Mouse (Mus musculus): ENCODE results near the gene Clic4. TPM values are rescaled to one million over a fixed set of nuclear protein-coding genes. Genes with fewer than 3 reads are reported as not detected.

Clic4 gene
- total RNA-seq, 4 experiments from 2014 or later, result 16.8 to 27.9 (median 18.1) TPM

DNA sequence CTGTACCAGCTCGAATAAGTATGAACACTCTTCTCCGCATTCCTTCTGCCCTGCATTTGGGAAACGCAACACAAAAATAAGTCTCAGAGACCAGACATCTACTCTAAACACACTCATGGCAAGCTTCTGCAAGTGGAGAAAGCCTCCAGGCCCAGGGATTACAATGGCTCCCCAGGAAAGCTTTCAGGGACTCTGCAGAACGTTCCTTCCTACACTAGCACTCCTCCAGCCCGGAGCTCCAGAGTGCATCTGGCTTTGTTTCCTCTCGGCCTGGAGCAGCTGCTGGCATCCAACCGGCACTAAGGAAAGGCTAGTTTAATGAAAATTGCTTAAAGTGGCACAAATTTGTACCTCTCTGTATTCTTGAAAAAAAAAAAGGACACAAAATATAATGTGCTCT, 14.1 kb downstream of the Clic4 start:
- no peak for DNase-seq (ENCODE audit: low spot score in 2 of 2)

DNA sequence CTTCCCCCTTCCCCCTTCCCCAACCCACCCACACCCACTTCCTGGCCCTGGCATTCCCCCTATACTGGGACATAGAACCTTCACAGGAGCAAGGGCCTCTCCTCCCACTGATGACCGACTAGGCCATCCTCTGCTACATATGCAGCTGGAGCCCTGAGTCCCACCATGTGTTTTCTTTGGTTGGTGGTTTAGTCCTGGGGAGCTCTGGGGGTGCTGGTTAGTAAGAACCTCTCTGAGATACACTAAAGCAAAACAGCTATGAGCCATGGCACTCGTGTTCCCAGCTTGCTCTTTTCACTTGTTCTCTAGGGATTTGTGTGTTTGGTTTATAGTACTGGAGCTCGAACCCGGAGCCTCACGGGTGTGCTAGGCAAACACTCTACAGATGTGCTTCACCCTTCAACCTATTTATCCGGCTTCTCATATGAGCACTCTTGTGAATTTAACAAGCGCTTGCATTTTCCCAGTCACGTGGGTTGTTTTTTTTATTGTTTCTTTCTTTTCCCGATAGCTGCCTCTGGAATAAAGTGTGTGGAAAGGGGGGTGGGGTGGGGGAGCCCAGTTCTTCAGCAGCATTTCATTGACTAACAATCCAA, 14.6 kb downstream of the Clic4 start:
- no peak for DNase-seq (ENCODE audit: low spot score in 2 of 2)

DNA sequence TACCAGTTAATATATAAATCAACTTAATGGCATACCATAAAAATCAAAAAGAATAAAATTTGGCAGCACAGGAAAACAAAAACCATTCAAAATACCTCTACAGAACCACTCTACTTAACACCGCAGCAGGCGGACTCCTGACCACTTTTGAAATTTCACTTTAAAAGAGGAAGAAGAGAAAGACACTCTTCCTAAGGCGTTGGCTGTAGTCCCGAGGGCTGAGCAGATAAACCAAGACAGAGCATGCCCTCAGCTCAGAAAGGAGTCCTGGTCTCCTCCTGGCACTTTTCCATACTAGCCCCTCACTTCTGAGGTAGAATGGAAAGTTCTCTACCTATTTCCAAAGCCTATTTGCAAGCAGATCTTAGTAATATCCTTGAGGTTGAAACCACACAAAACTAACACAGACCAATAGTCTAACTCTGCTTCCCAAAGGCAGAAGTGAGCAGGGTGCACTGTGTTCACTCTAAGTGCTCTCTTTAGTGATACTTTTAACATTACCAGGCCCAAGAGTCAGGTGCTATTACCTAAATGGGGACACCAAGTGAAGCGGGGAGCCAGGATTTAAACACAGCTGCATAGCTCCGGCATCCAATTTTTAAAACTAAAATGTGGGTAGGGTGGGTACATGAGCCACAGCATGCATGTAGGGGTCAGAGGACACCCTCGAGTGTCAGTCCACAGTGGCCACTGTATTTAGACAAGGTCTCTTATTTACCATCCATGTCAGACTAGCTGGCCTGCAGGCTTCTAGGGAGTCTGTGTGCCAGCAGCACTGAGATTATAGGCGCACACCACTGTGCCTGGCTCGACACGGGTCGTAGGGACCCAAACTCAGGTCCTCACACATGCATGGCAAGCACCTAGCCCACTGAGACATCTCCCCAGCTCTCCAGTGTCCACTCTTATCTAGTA, 15.8 kb downstream of the Clic4 start:
- no peak for DNase-seq (ENCODE audit: low spot score in 2 of 2)

DNA sequence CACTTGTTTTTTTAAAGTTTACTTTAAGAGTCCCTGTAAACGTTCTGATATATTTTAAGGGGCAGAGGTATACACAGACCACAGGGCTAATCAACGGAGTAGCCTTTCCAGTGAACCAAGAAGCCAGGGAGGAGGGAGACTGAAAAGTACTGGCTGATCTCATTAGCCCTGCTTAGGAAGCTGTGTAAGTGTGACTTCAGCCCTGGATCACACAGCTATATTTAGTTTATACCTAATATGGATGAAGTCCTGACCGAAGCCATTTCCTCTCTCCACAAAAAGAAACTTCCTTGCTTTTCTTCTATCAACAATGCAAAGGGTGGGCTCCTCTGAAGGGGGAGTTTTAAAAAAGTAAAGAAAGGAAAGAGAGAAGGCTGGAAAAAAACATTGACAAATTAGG, 17.8 kb downstream of the Clic4 start:
- no peak for DNase-seq (ENCODE audit: low spot score in 2 of 2)

DNA sequence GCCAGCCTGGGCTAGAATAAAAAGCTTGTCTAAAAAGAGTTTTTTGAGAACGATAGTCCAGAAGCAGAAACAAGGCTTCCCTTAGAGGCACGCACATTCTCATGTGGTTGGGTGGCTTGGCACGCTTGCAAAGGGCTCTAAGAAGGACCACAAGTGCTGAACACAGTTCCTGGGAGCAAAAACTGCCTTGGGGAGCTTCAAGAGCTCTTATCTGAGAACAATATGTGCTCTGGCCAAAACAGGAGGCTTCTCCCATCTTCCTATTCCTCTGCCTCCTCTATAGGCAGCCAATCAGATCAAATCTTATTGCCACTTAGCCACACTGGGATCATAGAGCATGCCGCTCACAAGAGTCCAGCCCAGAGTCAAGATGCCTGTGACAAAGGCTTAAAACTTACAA, 18.3 kb downstream of the Clic4 start:
- DNase-seq (ENCODE audit: low spot score in 2 of 2), result no peak

DNA sequence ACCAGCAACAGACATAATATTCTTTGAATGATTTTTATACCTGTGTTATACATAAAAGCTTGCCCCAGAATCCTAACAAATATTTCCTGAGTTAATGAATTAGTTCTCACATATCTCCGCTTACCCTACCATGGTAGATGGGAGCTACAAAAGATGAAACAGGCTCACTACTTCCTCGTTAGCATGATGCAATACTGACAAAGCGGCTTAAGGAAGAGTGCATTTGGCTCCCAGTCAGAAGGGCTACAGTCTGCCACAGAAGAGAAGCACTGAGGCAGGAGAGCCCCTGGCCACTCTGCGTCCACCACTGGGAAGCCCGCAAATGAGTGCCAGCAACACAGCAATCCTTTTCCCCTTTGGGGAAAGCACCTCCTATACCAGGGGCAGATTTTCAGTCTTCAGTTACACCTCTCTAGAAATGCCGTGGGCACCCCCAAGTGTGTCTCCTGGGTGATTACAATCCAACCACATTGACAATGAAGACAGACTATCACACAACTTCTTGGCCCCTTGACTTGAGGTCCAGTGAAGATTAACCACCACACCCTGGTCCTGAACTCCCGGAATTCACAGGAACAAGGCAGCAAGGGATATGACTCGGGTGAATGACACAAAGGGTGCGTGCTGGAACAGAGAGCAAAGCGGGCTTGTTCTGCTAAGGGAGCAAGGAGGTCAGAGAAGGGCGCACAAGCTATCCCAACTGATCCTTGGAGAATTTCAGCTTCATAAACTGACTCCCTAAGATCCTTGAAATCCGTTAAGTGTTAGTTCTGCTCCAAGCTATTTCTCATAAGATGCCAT, 19.2 kb downstream of the Clic4 start:
- no peak for DNase-seq (ENCODE audit: low spot score in 2 of 2)

DNA sequence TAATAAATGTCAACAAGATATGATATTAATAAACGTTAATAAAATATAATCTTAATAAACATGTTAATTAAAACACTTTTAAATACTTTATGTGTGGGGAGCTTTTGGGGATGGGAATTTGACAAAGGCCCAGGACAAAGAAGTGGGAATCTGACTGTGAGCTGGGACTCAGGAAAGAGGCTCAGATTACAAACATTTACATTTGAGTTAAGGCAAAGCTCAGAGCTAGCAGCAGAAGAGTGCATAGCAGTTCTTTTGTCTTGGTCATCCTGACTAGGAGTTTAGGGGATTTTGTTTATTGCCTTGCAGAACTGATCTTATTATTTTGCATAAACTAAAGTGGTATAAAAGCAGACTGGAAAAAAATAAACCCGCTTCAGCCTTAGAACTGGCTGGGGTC, 20.8 kb downstream of the Clic4 start:
- DNase-seq (ENCODE audit: low spot score in 2 of 2), result no peak

DNA sequence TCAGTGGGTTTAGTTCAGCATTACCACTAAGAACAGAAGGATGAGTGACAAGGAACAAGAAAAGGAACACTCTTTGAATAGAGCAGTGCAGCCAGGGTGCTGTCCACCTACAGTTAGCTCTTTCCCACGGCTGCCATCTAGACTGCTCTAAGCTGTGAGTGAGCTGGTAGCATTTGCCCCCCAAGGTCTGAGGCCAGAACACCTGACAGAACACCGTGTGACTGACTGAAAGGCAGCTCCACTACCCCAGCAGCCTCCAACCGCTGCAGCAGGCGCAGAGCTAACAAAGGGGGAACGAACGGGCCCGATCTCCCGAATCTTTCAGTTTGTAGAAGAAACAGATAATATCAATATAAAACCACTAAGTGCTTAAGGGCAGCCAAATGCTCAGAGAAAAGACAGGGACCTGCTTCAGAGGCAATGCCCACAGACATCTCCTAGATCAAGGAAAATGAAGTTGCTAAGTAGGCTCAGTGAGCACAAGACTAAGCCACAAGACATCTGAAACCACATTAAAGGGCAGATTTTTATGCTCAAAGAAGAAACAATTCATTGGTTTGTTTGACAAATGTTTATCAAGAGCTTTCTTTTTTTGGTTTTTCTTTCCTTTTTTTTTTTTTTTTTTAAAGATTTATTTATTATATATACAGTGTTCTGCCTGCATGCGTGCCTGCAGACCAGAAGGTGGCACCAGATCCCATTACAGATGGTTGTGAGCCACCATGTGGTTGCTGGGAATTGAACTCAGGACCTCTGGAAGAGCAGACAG, 24.2 kb downstream of the Clic4 start:
- no peak for DNase-seq (ENCODE audit: low spot score in 2 of 2)

DNA sequence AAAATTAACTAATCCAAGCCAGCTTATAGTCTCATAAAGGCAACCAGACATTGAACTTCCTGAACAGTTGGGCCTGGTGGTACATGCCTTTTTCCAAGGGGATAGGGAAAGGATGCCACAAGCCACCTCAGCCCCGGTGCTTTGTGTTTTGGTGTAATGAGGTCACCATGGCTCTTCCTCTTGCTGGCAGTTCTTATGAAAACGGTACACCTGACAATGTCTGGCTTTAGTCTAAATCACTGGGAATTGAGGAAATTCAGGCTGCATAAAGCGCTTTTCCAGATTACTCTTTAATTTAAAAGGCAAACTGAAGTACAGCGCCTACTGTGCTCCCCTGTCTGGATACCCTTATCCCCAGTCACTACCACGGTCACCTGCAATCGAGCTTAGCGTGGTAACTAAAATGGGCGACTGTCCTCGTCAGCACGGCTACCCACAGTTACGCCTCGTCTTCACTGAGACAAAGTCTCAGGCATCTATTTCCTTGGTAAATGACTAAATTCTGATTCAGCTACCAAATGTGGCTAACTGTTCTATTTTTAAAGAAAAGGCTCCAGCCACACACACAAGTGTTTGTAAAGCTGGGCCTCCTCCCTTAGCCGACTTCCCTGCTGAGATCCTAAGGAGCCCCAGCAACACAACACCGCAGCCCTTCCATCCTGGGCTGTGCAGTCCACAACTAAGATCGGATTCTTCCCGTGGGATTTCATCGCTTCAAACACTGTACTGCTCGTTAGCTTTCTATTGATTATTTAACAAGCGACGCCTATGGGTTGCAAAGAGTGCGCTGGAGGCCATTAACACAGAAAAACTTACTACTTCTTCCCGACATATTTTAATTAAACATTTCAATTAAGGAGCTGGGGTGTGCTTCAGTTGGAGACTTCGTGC, 25.5 kb downstream of the Clic4 start:
- no peak for DNase-seq (ENCODE audit: low spot score in 2 of 2)

DNA sequence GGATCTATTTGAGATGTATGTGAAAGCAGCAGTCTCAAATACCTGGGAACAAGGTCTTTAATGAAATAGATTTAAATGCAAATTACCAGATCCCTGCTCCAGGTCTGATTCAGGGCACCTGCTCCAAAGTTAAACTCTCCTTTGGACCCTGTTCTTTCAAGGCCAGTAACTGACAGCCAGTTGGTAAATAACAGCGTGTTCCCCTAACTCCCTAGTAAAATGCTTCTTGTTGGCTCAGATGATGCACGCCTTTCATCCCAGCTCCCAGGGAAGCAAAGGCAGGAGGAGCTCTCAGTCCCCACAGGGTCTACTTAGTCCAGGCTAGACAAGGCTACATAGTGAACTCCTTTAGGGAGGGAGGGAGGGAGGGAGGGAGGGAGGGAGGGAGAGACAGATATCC, 26.2 kb downstream of the Clic4 start:
- DNase-seq (ENCODE audit: low spot score in 2 of 2), result no peak

DNA sequence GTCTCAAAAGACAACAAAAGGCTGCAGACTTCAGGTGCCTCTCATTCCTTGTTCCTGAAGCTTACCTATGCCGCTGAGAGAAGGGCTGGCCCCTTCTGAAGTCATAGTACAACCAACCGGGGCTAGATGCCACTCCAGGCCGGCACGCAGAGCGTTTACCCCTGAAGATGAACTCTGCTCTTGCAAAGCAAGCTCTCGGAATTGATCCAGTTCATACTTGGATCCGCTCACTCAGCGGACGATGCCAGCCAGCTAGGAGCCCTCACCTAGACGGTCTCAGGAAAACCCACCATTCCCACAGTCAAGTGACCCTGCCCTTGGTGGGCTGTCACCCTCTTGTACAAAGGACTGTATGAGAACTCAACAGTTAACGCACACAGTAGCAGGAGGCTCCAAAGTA, 26.8 kb downstream of the Clic4 start:
- DNase-seq (ENCODE audit: low spot score in 2 of 2), result no peak

DNA sequence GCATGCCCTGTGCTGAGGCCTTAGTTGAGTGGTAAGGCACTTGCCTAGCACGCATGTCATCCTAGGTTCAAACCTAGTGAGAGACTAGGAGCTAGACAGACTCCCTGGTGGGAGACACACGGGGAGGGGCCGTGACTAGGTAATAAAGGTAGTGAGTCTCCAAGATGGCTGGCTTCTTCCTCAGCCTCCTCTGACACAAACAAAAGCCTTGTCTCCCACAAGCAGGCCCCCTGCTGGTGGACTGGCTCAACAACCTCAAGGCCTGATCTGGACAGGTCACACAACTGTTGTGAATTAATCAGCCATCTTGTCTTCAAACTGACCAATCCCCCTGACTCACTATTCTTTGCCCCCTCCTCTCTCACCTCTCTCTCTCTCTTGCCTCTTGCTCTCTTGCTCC, 28.3 kb downstream of the Clic4 start:
- DNase-seq (ENCODE audit: low spot score in 2 of 2), result no peak

DNA sequence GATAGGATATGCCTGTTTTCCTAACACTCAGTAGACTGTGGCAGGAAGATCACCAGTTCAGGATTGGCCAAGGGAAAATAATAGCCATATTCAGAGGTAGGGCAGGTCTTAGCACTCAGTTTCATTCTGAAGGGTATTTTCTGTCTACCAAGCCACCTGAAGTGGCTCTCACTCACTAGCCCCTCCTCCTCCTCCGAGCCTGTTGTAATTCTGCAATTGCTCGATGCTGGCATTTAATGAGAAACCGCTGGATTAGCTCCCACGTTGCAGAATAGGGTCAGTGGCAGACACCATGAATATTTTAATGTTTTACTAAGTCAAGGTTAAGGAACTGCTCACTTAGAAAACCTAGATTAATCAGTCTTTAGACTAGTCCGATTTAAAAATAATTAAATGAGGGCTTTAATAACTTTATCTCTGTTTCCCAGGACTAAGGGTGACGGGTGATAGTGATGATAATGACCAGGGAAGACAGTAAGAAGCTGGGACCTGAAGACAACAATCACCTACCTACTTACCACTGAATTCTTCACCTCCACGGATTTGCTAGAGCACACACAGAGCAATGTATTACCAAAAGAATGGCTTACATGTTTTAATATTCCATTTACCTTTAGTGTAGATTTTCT, 29.6 kb downstream of the Clic4 start:
- DNase-seq (ENCODE audit: low spot score in 2 of 2), result no peak

DNA sequence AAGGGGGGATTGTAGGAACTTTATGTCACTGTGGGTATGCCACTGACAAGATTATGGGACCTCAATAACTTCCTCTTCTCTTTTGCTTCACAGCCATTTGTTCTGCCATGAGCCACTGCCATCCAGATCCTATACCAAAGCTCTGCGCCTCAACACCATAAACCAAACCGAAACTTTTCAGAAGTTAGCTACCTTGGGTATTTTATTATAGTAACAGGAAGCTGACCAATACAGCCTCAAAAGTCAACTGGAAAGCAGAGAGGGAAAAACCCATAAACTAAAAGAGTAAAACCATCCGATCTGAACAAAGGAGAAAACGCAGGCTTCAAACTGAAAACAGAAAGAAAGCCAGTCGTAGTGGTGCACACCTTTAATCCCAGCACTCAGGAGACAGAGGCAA, 30.2 kb downstream of the Clic4 start:
- DNase-seq (ENCODE audit: low spot score in 2 of 2), result no peak

DNA sequence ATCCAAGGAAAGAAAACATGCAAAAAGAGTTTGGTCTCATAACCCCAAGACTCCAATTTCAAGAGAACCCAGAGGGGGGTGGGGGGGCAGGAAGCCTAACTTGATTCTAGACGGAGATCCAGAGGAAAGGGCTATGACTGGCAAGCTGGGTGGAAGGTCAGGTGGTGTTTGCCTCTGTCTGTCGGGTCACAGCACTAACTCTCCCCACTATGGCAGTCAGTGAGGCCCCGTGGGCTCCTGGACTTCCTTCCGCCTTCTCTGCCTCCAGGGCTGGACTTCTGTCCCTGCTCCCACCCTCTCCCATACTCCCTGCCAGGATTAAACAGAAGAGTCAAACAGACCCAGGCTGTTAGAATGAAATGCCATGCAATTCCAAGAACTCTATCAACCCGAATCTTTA, 30.9 kb downstream of the Clic4 start:
- DNase-seq (ENCODE audit: low spot score in 2 of 2), result no peak

DNA sequence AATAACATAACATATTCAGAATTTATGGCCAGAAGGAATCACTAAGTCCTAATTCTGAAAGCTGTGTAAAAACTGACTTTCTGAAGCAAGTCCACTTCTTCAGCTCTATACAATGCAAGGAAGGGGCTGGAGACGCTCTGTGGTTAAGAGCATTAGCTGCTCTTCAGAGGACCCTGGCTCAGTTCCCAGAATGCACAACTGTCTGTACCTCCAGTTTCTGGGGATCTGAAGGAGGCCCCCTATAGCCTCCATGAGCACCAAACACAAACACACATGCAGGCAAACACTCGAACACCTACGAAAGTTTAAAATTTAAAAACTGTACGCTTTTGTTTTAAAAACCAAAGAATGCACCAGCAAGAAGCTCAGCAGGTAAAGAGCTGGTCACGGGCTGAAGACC, 31.5 kb downstream of the Clic4 start:
- DNase-seq (ENCODE audit: low spot score in 2 of 2), result no peak

DNA sequence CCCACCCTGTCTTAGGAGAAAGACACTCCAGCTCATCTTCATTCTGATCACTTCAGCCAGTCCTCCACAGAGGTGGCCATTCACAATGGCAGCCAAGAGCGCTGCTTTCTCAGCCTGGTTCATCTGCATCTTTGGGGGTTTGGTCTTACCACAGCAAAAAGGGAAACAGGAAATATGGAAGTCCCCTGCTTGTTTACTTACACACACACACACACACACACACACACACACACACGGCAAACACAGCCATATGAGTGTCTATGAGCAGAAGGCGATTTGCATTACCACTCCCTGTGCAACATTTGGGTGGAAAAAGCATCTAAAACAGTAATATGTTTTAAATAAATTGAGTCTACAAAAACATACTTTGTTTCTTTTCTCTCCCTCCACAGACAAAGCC, 32.3 kb downstream of the Clic4 start:
- DNase-seq (ENCODE audit: low spot score in 2 of 2), result no peak

DNA sequence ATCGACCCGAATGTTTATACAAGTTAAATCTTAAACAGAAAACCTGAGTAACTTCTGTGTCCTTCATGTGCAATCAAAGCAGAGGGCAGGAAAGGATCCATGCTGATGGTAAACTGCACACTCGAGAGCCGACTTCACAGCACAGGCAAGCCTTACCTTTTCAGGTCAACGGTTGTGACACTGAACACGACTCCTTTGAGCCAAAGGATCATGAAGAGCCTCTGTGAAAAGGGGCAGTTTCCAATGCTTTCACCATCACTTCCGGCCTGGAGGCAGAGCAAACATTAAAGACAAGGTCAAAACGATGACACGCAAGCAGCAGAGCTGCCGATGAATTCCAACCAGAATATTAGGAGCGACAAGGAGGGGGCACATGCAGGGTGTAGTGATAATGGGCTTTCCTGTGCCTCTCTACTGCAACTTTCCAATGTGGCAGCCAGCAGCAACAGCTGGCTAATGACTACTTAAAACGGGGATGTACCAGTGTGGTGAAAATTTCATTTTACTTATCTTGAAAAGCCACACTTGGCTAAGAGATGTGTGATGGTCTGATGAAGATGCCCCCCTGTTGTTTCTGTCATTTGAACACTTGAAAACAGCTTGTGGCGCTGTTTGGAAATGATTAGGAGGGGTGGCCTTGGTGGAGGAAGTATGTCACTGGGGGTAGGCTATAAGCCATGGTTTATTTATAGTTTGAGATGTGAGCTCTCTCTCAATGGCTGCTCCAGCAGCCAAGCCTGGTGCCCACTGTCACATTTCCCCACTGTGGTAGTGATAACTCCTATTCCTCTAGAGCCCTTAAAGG, 33.7 kb downstream of the Clic4 start:
- no peak for DNase-seq (ENCODE audit: low spot score in 2 of 2)

DNA sequence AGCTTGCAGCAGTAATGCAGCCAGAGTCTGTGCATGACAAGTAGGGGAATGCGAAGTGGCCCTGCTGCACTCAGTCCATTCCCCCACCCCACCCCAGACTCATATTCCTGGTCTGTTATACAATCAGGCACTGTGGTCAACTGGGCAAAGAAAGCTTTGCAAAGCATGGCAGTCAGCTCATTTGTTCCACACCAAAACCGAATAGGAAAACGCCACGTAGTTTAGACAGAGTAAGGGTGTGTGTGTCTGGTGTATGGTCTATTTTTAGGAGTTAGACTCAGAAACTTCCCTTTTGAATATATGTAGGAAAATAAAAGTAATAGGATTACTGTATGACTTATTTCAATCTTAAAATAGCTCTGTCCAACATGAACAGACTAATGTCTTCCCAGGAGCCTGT, 36.0 kb downstream of the Clic4 start:
- no peak for DNase-seq (ENCODE audit: low spot score in 2 of 2)
